Mouse (Mus musculus): ENCODE data around the gene Svopl.

The Svopl gene

DNA sequence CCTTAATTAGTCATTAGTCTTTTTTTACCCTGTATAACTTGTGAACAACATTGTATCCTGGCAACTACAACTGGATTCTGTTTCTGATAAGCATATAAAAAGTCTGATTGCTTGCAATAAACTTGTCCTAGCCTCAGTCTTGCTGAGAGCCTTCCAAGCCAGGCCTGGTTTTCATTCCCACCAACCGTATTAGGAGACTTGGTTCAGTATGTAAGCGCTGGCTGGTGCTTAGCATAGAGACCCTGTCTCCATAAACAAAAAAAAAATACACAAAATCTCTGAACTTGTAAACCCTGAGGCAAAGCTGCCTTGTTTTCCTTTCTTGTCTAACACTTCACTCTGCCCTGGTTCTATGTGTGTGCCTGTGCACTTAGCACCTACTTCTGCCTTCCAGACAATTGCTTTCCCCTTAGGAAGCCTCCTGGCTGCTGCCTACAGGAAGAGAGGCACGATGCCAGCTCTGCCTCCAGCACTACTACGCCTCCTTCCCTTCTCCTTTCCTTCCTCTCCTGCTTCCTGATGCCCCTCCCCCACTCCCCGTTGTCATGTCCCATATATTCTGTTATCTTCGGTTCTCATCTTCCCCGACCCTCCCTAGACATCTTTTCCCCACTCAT, 14.8 kb downstream of the Svopl start:
- no peak for DNase-seq

DNA sequence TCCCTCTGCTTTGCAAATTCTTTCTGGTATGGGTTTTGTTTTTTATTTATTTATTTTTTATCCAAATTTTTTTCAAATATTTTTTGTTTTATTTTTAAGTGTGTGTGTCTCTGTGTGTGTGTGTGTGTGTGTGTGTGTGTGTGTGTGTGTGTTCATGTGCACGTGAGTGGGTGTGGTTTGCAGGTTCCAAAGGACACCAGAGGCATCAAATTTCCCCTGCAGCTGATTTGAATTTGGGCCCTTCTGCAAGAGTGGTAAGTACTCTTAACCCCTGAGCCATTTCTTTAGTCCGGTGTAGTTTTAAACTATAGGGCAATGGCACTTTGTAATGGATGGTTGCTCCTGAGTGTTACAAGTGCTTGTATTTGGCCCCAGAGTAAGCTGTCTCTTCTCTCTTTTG, 18.6 kb downstream of the Svopl start:
- DNase-seq: no peak

DNA sequence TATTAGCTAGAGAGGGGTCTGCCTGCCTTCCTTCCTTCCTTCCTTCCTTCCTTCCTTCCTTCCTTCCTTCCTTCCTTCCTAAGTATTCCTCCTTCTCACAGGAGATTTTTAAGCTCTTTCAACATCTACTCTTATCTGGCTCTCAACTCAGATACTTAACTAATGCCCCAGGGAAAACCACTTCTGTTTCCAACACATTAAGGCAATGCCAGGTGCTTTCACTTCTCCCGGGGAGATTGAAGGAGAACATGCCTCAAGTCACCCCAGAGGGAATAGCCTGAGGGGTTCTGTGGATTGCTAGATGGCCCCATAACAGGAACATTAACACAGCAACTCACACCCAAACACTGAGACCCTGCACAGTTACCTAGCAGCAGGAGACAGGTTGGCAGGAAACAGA, 19.0 kb downstream of the Svopl start:
- DNase-seq: no peak

DNA sequence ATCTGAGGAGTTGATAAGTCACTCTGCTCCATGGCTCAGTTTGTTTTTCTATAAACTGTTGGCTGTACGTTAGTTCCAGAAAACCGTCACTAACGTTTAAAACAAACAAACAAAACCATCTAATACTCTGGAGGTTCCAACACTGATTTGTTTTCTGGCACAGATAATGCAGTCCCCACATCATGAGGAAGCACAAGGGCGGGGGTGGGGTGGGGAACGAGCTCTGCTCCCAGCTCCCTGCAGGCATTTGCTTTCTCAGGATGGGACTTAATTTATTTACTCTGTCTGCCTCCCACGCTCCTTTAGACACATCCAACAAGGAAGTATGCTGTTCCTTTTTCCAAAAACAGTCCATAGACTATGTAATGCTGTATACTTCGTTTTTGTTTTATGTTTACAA, 23.5 kb downstream of the Svopl start:
- DNase-seq: no peak

DNA sequence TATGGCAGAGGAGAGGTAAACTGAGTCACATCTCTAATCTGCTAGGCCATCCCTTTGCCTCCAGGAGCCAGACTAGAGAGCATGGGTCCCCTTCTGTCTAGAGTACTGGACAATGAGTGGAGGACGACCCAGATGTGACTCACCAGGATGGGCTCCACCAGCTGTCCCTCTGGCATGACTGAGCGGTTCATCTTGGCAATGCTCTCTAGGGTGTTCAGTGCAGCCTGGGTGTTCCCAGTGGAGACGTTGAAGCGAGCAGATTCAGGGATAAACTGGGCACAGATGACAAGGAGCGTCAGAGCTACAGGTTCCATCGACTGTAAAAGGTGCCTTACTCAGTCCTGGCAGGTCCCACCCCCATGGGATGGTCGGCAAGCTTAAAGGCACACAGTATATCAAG, 25.4 kb downstream of the Svopl start:
- no peak for DNase-seq

DNA sequence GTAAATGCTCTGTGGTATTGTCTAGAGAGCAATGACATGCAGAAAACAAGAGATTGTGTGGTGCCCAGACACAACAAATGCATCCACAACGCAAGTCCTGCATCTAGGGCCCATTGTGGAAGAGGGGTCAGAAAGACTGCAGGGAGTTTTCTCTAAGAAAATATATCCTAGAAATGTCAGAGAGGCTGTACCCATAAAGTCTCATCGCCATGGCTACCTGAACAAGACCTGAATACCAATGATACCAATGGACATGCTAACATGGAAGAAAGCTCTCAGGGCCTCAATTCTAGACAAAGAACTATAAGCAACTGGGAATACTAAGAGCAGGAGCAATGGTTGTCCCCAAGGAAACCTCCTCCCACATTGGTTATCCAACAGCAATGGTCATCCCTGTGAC, 34.0 kb downstream of the Svopl start:
- no peak for DNase-seq

DNA sequence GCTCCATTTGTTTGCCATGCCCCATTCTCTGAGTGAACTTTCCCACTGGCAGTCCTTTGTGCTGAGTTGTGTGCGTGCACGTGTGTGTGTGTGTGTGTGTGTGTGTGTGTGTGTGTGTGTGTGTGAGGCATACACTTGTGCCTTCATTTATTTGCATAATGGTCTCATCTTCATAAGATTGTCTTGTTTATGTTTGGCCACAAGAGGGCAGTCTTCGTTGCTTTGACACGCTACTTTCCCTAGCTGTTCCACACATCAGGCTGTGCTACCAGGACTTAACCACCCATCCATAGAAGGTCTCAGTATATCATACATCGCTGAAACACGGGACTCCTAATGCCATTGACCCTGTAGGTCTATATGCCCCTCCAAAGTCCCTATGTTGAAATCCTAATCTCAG, 39.3 kb downstream of the Svopl start:
- peak; percentile 20 for DNase-seq

DNA sequence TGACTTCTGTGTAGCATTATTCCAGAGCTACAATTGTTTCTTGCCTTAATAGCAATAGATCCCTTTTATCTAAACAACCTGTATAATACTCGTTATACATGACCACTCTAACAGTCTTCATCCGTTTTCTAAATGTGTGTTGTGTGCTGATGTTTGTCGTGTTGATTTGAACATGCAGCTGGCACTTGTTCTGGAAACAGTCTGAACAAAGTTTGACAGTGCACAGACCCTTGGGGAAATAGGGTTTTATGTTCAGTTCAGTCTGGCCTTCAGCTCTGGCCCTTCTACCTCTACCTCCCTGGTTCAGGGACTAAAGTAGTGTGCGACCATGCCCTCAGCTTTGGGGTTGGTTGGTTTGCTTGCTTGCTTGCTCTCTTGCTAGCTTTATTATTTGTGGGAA, 79.4 kb downstream of the Svopl start:
- no peak for DNase-seq

DNA sequence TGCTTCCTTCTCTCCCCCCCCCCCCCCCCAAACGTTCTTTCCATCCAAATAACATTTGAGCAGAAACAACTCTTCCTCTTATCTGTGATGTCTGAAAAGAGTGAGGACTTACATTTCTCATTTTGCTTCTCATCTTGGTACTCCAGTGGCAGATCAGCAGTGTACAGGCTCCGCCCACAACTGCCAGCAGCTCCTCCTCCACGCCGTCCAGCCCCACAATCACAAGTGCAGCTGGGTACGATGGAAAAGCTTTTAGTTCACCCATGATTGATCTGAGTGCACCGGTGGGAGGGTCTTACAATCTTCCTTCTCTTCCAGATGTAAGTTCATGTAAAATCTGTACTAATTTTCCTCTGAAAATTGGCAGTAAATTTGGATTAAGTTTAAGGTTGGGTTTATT, 95.5 kb downstream of the Svopl start:
- DNase-seq: no peak

DNA sequence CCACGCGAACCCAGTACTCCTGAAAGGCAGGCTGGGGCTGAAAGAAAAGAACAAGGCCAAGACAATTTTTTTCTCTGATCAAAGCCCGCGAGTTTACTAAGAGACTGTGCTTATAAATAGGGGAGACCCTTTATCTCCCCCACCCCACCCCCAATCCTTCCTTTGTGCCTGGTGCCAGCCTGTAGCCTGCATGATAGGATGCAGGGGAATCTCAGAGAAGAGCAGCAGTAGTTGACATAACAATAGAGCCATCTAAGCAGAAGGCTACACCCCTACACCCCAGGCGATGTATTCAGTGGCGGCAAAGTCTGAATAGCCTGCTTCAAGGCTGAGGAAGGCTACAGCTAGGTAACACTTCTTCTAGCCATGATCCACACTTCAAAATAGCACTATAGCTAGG, 110.3 kb downstream of the Svopl start:
- no peak for DNase-seq

Measured in cerebellum, adult 9-11 months (tissue).